In genomic region chr1:140765906-140766305, GRCm38 (mm10) we compare ENCODE assay signal across 25 mouse cellular contexts.
"Had no signal": no experiment of that assay in that cellular context is flagged by ENCODE, and none has a peak within 500 bp of the region (broad histone marks: within the 10 kb centered on the region; RNA-seq: fewer than 3 reads in every experiment).

No protein-coding gene starts in this region.

- H3K36me3 ChIP-seq: embryonic facial prominence, embryonic 10.5 days; embryonic facial prominence, embryonic 12.5 days; embryonic facial prominence, embryonic 13.5 days; embryonic facial prominence, embryonic 15.5 days; forebrain, embryonic 10.5 days; forebrain, embryonic 12.5 days; forebrain, embryonic 15.5 days had no signal

- DNase-seq: cerebellum, adult 9-10 months; cerebellum, adult 9-11 months; cerebellum, postnatal 10 days; cerebellum, postnatal 14 days; cerebellum, postnatal 25 days; cerebellum, postnatal 36 days; embryo, embryonic 11 days; forebrain, postnatal 0 days; gastrocnemius, adult 2 months; gastrocnemius, postnatal 10 days; gastrocnemius, postnatal 14 days; gastrocnemius, postnatal 25 days; gastrocnemius, postnatal 36 days; heart, adult 11 months; heart, adult 18-20 months; heart, adult 2 months had no signal

- H3K27ac ChIP-seq: embryonic facial prominence, embryonic 10.5 days; embryonic facial prominence, embryonic 12.5 days; embryonic facial prominence, embryonic 13.5 days; embryonic facial prominence, embryonic 15.5 days; forebrain, embryonic 10.5 days; forebrain, embryonic 12.5 days; forebrain, embryonic 13.5 days; forebrain, embryonic 15.5 days; gastrocnemius, adult 2 months; heart, adult 2 months had no signal

- H3K4me1 ChIP-seq: embryonic facial prominence, embryonic 10.5 days; embryonic facial prominence, embryonic 12.5 days; embryonic facial prominence, embryonic 13.5 days; embryonic facial prominence, embryonic 15.5 days; forebrain, embryonic 10.5 days; forebrain, embryonic 12.5 days; forebrain, embryonic 13.5 days; forebrain, embryonic 15.5 days had no signal

- H3K4me3 ChIP-seq: embryonic facial prominence, embryonic 10.5 days; embryonic facial prominence, embryonic 12.5 days; embryonic facial prominence, embryonic 13.5 days; embryonic facial prominence, embryonic 15.5 days; erythroblast, embryonic 14.5 days; forebrain, embryonic 10.5 days; forebrain, embryonic 12.5 days; forebrain, embryonic 13.5 days; forebrain, embryonic 15.5 days; gastrocnemius, adult 2 months; heart, adult 2 months had no signal

- H3K27me3 ChIP-seq: embryonic facial prominence, embryonic 12.5 days; embryonic facial prominence, embryonic 13.5 days; embryonic facial prominence, embryonic 15.5 days; forebrain, embryonic 12.5 days; forebrain, embryonic 13.5 days; forebrain, embryonic 15.5 days had no signal

- H3K9ac ChIP-seq: embryonic facial prominence, embryonic 12.5 days; embryonic facial prominence, embryonic 13.5 days; embryonic facial prominence, embryonic 15.5 days; forebrain, embryonic 12.5 days; forebrain, embryonic 13.5 days; forebrain, embryonic 15.5 days; forebrain, postnatal 0 days had no signal

- H3K9me3 ChIP-seq: embryonic facial prominence, embryonic 10.5 days; embryonic facial prominence, embryonic 12.5 days; embryonic facial prominence, embryonic 13.5 days; embryonic facial prominence, embryonic 15.5 days; forebrain, embryonic 10.5 days; forebrain, embryonic 12.5 days; forebrain, embryonic 13.5 days; forebrain, embryonic 15.5 days had no signal
